Mouse (Mus musculus) CH12.LX (cell line): ENCODE measurements around the gene Ablim1. TPM values are rescaled to one million over a fixed set of nuclear protein-coding genes. Genes with fewer than 3 reads are reported as not detected.

Source experiments
- DNase-seq: peaks from one replicate; pipeline ENCODE4 v3.0.0-alpha.2; 2013; ENCODE audit errors: extremely low read depth
- H3K27ac ChIP-seq: 2 replicates; pipeline ENCODE4 v1.5.1; 2012; ENCODE audit warnings: low read depth, mild to moderate bottlenecking, control low read depth, moderate library complexity; ENCODE audit not compliant: insufficient read depth
- H3K27me3 ChIP-seq: replicated peaks from 2 replicates; pipeline ENCODE3; 2012; ENCODE audit warnings: inconsistent platforms
- H3K36me3 ChIP-seq, 2 experiments: replicated peaks in 1 of 2; 2 replicates each; pipeline versions ENCODE3 to v1.6.1; 2012; ENCODE audit warnings: inconsistent platforms in 1 of 2, low read length in 1 of 2, mild to moderate bottlenecking in 1 of 2, mixed read lengths in 1 of 2, moderate library complexity in 1 of 2; ENCODE audit not compliant: control insufficient read depth in 1 of 2, insufficient read depth in 1 of 2
- H3K4me1 ChIP-seq, 2 experiments: 2 replicates each; pipeline ENCODE4 v1.6.1; 2012; ENCODE audit warnings: inconsistent platforms in 1 of 2, moderate library complexity in 1 of 2; ENCODE audit not compliant: insufficient read depth in 2 of 2, control insufficient read depth in 1 of 2
- H3K4me2 ChIP-seq: 2 replicates; pipeline ENCODE4 v1.6.1; 2012; ENCODE audit warnings: low read depth, mild to moderate bottlenecking, control low read depth; ENCODE audit not compliant: poor library complexity, insufficient read depth, severe bottlenecking
- H3K4me3 ChIP-seq, 3 experiments: fragments of 150-350 bp in 1 of 3; sonication (generic) in 1 of 3; replicated peaks in 1 of 3; 2 replicates each; pipeline versions ENCODE3 to v1.5.1; 2011 to 2012; ENCODE audit warnings: low read depth in 2 of 3, low read length in 2 of 3, mild to moderate bottlenecking in 2 of 3, moderate library complexity in 2 of 3, control low read depth in 1 of 3, improper control_type of control experiment in 1 of 3, inconsistent platforms in 1 of 3, mixed read lengths in 1 of 3; ENCODE audit not compliant: poor library complexity in 1 of 3
- H3K79me2 ChIP-seq: replicated peaks from 2 replicates; pipeline ENCODE4 v1.6.1; 2012; ENCODE audit warnings: mild to moderate bottlenecking, moderate library complexity; ENCODE audit not compliant: control insufficient read depth, poor library complexity, insufficient read depth, severe bottlenecking; ENCODE audit errors: extremely low read depth
- H3K9ac ChIP-seq: 2 replicates; pipeline ENCODE4 v1.6.1; 2012; ENCODE audit warnings: low read depth, mild to moderate bottlenecking, control low read depth, moderate library complexity; ENCODE audit not compliant: insufficient read depth
- H3K9me3 ChIP-seq: replicated peaks from 2 replicates; pipeline ENCODE3; 2012; ENCODE audit warnings: low read length, inconsistent platforms, mixed read lengths
- BHLHE40 ChIP-seq: IDR thresholded peaks from 2 replicates; pipeline ENCODE4 v1.6.1; 2011; ENCODE audit warnings: mild to moderate bottlenecking, low read depth, low read length, improper control_type of control experiment
- CTCF ChIP-seq, 2 experiments: IDR thresholded peaks in 1 of 2; conservative IDR thresholded peaks in 1 of 2; 2 replicates each; pipeline ENCODE4 v1.5.1; 2011 to 2012; ENCODE audit warnings: low read depth in 2 of 2, low read length in 2 of 2, improper control_type of control experiment in 1 of 2, inconsistent platforms in 1 of 2, mild to moderate bottlenecking in 1 of 2, moderate library complexity in 1 of 2
- E2F4 ChIP-seq: IDR thresholded peaks from 2 replicates; pipeline ENCODE4 v1.6.1; 2011; ENCODE audit warnings: low read depth, low read length, improper control_type of control experiment; ENCODE audit not compliant: insufficient replicate concordance
- ELF1 ChIP-seq: IDR thresholded peaks from 2 replicates; pipeline ENCODE4 v1.6.1; 2014; ENCODE audit warnings: low read depth, mild to moderate bottlenecking, inconsistent platforms, low read length, improper control_type of control experiment
- JUN ChIP-seq: IDR thresholded peaks from 2 replicates; pipeline ENCODE4 v1.6.1; 2011; ENCODE audit warnings: low read depth, mild to moderate bottlenecking, low read length, improper control_type of control experiment, moderate library complexity; ENCODE audit not compliant: insufficient read depth
- JUND ChIP-seq: conservative IDR thresholded peaks from 2 replicates; pipeline ENCODE4 v1.6.1; 2011; ENCODE audit warnings: low read depth, low read length, improper control_type of control experiment
- MAZ ChIP-seq: IDR thresholded peaks from 2 replicates; pipeline ENCODE4 v1.6.1; 2012; ENCODE audit warnings: low read depth, mild to moderate bottlenecking, inconsistent platforms, low read length, improper control_type of control experiment, moderate library complexity
- MEF2A ChIP-seq: IDR thresholded peaks from 2 replicates; pipeline ENCODE4 v1.6.1; 2014; ENCODE audit warnings: low read depth, mild to moderate bottlenecking, inconsistent platforms, low read length, improper control_type of control experiment, borderline replicate concordance
- MYC ChIP-seq: IDR thresholded peaks from 2 replicates; pipeline ENCODE4 v1.6.1; 2011; ENCODE audit warnings: low read depth, mild to moderate bottlenecking, improper control_type of control experiment, low read length
- POLR2AphosphoS2 ChIP-seq: IDR thresholded peaks from 2 replicates; pipeline ENCODE4 v1.6.1; 2011; ENCODE audit warnings: low read depth, low read length, improper control_type of control experiment
- RAD21 ChIP-seq: IDR thresholded peaks from 2 replicates; pipeline ENCODE4 v1.6.1; 2011; ENCODE audit warnings: low read depth, mild to moderate bottlenecking, low read length, improper control_type of control experiment, moderate library complexity
- TCF12 ChIP-seq: IDR thresholded peaks from 2 replicates; pipeline ENCODE4 v1.6.1; 2014; ENCODE audit warnings: low read depth, mild to moderate bottlenecking, inconsistent platforms, low read length, improper control_type of control experiment
- UBTF ChIP-seq: IDR thresholded peaks from 2 replicates; pipeline ENCODE4 v1.6.1; 2012; ENCODE audit warnings: low read depth, mild to moderate bottlenecking, inconsistent platforms, low read length, improper control_type of control experiment, moderate library complexity
- USF1 ChIP-seq: IDR thresholded peaks from 2 replicates; pipeline ENCODE4 v1.6.1; 2014; ENCODE audit warnings: low read depth, mild to moderate bottlenecking, inconsistent platforms, low read length, improper control_type of control experiment
- ZC3H11A ChIP-seq: IDR thresholded peaks from 2 replicates; pipeline ENCODE4 v1.6.1; 2012; ENCODE audit warnings: low read depth, mild to moderate bottlenecking, inconsistent platforms, low read length, improper control_type of control experiment
- ZMIZ1 ChIP-seq: IDR thresholded peaks from 2 replicates; pipeline ENCODE4 v1.6.1; 2012; ENCODE audit warnings: low read depth, mild to moderate bottlenecking, inconsistent platforms, low read length, improper control_type of control experiment
- dilution Hi-C: fragments of 300-500 bp; cut with MboI; formaldehyde crosslinking; loops from 2 replicates; pipeline ENCODE4 v1.14.3; 2020; ENCODE audit warnings: low sequenced_read_pairs; ENCODE audit not compliant: extremely low pct_unique_long_range_greater_than_20kb, extremely low pct_ligation_motif_present
- in situ Hi-C: fragments of 300-500 bp; cut with MboI; formaldehyde crosslinking; loops from 3 replicates; pipeline ENCODE4 v1.14.3; 2019; ENCODE audit warnings: low sequenced_read_pairs, low pct_ligation_motif_present, low pct_unique_long_range_greater_than_20kb, mixed read lengths
- polyA plus RNA-seq: library from polyadenylated mRNA; unstranded; fragments of >175 nt; gene quantifications from 2 replicates; pipeline ENCODE4 v1.2.1, GENCODE M21; 2012; ENCODE audit warnings: low read depth; ENCODE audit not compliant: insufficient read length
- total RNA-seq, 2 experiments: library from RNA; depleted of rRNA; stranded (reverse); fragments of 300-350 nt in 1 of 2; fragments of >200 nt in 1 of 2; gene quantifications; 2 replicates each; pipeline ENCODE4 v1.2.3; 2012 to 2014

Gene Ablim1
- total and polyA plus RNA-seq, 3 experiments = 0.85 to 2.4 (median 2.0) TPM

DNA sequence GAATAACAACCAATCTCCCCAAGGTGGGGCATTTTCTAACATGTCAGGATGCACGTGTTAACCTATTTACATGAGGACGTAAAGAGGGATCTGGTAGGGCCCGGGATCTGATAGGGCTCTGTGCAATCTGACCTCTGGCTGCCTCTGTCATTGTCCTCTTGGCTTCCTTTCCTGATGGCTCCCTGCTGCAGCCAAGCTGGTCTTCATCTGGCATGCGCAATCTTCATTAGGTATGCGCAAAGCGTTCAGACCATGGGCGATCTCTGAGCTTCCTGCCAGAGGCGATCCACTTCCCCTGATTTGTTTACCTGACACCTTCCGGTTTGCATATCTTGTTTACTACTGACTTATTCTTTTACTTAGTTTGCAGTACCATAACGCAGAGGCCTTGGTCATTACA is 38.5 kb upstream of the Ablim1 start:
- no peaks in the 10 kb centered on the region for H3K27me3 ChIP-seq
- dilution Hi-C loops (no loop called here), in situ Hi-C loops (no loop called here)
- H3K9ac ChIP-seq = no peak overlapping the region
- H3K9me3 ChIP-seq = no peaks in the 10 kb centered on the region
- no peak overlapping the region for H3K4me3 ChIP-seq
- H3K36me3 ChIP-seq = peaks cover 5 to 39% of the 10 kb centered on the region in 2 experiments
- TF ChIP-seq MAZ (no peak), UBTF (no peak), RAD21 (no peak), CTCF (conservative IDR thresholded peaks at IDR 0.05 in 1 of 2, IDR thresholded peaks at IDR 0.05 in 1 of 2; ENCODE audit: low read depth in 2 of 2, low read length in 2 of 2) (no peak), JUN (no peak), E2F4 (no peak)
- no peak for DNase-seq
- no peak overlapping the region for H3K27ac ChIP-seq
- peaks cover 12% of the 10 kb centered on the region for H3K79me2 ChIP-seq
- H3K4me2 ChIP-seq = no peak overlapping the region
- peaks cover 11 to 32% of the 10 kb centered on the region in 2 experiments for H3K4me1 ChIP-seq

DNA sequence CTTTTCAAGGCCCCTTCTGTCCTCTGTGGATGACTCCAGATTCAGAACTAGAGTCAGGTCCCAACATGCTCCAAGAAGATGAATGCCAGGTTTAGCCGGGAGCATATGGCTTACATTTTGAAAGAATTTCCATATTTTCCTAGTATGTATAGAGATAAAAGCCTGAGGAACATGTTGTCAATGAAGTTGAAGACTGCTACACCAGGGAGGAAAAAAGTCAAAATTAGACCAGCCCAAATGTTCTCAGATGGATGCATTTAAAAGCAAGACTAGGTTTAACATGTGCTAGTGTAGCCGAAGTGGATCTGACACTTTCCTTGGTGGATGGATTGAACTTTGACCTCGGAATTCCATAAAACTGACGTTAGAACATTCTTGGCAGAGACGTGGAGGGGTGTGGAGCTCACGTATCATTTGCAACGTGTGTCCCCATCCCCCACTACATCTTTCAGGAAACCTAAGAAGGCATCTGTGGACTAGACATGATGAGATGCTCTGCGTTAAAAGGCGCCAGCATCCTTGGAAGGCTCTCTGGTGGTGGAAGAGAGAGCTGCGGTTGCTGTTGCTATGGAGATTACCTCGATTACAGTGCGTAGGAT is 37.7 kb upstream of the Ablim1 start:
- no peak overlapping the region for H3K4me2 ChIP-seq
- no peaks in the 10 kb centered on the region for H3K27me3 ChIP-seq
- no peak overlapping the region for H3K27ac ChIP-seq
- H3K9me3 ChIP-seq = peaks cover under 1% of the 10 kb centered on the region
- TF ChIP-seq USF1 = no peak
- TF ChIP-seq BHLHE40 = no peak
- no peak for TF ChIP-seq ZC3H11A
- TF ChIP-seq E2F4 = no peak
- no peak for TF ChIP-seq MEF2A
- no peak for TF ChIP-seq POLR2AphosphoS2
- TF ChIP-seq ELF1 = no peak
- no peak for TF ChIP-seq MYC
- no peak for TF ChIP-seq TCF12
- no peak for TF ChIP-seq UBTF
- TF ChIP-seq JUN = no peak
- no peak for TF ChIP-seq ZMIZ1
- no peak for TF ChIP-seq JUND
- dilution Hi-C loops (no loop called here), in situ Hi-C loops (no loop called here)
- no peak overlapping the region for H3K9ac ChIP-seq
- H3K4me1 ChIP-seq = peaks cover 11 to 27% of the 10 kb centered on the region in 2 experiments
- no peak for DNase-seq
- H3K4me3 ChIP-seq = no peak overlapping the region
- peaks cover 5% of the 10 kb centered on the region for H3K79me2 ChIP-seq
- H3K36me3 ChIP-seq = peaks cover 5 to 36% of the 10 kb centered on the region in 2 experiments
